Mouse (Mus musculus) gastrocnemius, postnatal 14 days (tissue): ENCODE data around the gene Plp1. TPM values are rescaled to one million over a fixed set of nuclear protein-coding genes. Genes with fewer than 3 reads are reported as not detected.

Experiments
- DNase-seq: peaks from one replicate; pipeline ENCODE4 v3.0.0; 2021; ENCODE audit warnings: mixed read lengths
- intact Hi-C: fragments of 180-260 bp; cut with DNase I; formaldehyde crosslinking; loops from one replicate; pipeline ENCODE4 v1.15.1; 2025; ENCODE audit warnings: low total_unique reads
- long read RNA-seq, 2 experiments: library from polyadenylated mRNA; stranded (forward); transcript quantifications; one replicate each; pipeline ENCODE4 v2.0.0; 2021
- total RNA-seq, 2 experiments: library from RNA; stranded (reverse); gene quantifications; 2 replicates each; pipeline ENCODE4 v1.2.3; 2021

The Plp1 gene
- total RNA-seq, result 10 to 100 TPM in 1 of 2 experiments, 1 to 10 TPM in 1; 5.6 to 14.5 TPM
- long read RNA-seq, experiment 1, full-length matches to known transcripts, result 1 of 2 reads
- long read RNA-seq, experiment 1, partial matches to known transcripts, result 0 of 2 reads
- long read RNA-seq, experiment 1, other reads (novel, unspliced or antisense), result 1 of 2 reads
- long read RNA-seq, experiment 2, transcript Plp1-202 (7 exons, 2,540 nt), result major isoform, 5 of 6 reads
- long read RNA-seq, experiment 2, partial matches to known transcripts, result 0 of 6 reads
- long read RNA-seq, experiment 2, other reads (novel, unspliced or antisense), result 1 of 6 reads

DNA sequence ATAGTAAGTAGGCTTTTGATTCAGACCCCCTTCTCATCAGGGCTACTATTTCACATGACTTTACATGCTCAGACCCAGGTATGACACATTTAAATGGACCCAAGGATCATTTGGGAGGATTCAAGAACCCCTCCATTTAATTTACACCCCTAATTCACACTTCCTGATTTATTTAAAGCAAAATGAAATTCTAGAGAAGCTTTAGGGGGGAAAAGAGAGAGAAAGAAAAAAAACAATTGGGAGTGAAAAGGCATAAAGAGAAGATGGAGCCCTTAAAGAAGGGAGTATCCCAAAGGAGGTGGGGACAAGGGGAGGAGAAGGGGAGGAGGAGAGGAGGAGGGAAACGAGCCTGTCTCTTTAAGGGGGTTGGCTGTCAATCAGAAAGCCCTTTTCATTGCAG lies at the start of gene Plp1:
Plp1 (plus strand) TSS at position 301 of the 400 bp plus-strand sequence.
- intact Hi-C loops, result no loop called here
- no peak for DNase-seq

DNA sequence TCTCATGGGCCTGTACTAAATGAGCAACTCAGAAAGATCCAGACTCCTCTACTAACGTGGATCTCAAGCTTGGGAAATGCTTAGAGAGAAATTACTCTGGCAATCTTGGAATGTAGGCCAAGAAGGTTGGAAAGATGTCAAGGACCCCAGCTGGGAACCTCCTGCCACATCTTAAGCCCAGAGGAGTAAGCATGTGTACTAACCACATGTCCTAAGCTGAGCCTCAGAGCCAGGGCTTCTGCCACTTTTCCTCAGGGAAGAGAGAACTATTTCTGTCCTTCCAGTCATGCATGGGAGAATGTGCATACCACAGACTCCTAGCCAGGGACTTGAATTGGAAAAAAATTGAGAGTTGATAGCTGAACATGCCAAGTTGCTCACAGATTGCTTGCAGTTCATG lies 49.4 kb upstream of the Plp1 start:
- intact Hi-C loops, result no loop called here
- DNase-seq, result no peak

DNA sequence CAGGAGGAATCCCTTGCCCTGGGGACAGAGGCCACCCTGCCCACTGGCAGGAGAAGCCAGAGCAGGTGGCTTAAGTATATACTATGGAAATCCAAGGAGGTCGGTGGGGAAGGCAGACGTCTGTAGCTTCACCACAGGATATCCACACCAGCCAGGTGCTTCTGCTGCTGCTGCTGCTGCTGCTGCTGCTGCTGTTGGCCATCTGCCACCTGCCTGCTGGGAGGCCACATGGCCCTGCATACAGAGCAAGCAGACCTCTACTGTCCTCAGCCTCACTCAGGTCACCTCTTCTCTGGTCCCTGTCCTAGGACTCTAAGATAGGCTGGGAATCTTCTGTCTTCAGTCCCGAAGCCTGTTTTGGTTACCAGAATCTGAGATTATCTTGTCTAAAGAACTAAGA lies 44.4 kb upstream of the Plp1 start:
- no peak for DNase-seq
- intact Hi-C loops, result no loop called here

DNA sequence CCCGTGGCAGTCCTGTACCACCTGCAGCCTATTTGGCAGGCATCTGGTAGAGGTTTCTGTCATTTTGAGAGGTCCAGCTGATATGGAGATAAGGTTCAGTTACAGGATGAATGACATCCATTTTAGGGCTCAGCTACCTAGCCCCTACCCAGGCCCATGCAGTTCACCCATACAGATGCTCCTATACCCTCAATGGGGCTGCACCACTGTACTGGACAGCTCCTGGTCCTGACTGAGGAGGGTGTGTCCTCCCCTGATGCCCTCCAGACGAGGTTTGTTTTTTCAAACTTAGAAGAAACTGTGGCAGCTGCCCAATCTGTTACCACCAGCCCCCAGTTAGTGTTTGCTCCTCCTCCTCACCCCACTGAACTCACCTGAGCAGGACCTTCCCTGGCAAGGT lies 43.2 kb upstream of the Plp1 start:
- DNase-seq, result no peak
- intact Hi-C loops, result no loop called here

DNA sequence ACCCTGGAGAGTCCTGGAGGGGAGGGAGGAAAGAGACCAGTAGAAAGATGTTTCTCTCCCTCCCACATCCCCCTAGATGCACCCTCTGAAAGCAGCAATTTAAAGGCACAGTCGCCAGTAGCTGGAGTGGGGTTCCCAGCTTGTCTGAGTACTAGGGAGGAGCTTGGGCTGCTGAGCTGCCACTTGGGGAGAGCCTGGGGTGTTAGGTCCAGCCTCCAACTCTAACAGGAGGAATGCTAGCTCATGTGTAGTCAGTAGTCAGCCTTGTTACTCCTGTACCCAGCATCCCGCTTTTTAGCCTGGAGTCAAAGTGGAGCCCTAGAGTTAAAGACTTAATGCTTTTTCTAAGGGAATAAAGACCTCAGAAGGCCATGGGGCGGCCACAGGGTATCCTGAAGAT lies 42.4 kb upstream of the Plp1 start, which contains the start of gene Glra4:
Glra4 (minus strand) TSS at position 101 of the 400 bp plus-strand sequence.
- DNase-seq, result no peak
- intact Hi-C loops, result no loop called here

DNA sequence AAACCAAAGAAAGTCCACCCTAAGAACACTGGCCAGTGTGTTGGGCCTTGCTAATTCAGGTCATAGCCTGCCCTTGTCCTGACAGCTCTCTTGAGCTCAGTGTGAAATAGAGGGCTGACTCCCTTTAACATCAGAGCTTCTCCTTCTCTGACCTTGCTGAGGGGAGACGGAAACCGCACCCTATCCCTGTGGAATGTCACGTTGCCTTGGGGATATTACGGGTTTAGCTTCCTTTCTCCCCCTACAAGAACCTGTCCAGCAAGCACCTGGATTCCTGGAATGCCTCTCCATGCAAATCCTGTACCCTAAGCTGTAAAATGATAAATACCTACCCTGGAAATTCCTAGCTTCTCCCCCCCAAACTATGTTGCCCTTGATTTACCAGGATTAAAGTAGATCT lies 33.0 kb upstream of the Plp1 start:
- no peak for DNase-seq
- intact Hi-C loops, result no loop called here

DNA sequence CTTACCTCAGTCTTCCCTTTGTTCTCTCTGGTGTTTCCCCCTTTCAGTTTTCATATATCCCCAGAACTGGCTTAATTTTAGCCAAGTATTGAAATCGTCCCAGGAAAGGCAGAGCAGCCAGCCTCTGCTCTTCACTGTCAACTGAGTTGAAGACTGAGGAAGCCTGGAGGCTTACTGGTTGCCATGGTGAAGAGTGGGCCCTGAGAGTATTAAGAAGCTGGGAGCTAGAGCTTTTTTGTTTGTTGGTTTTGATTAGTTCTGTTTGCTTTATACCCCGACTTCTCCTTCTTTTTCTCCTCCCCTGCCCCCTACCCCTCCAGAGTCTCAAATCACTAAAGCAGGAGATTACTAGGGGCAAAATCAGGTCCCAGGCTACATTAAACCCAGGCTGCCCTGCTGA lies 25.2 kb upstream of the Plp1 start:
- intact Hi-C loops, result no loop called here
- no peak for DNase-seq

DNA sequence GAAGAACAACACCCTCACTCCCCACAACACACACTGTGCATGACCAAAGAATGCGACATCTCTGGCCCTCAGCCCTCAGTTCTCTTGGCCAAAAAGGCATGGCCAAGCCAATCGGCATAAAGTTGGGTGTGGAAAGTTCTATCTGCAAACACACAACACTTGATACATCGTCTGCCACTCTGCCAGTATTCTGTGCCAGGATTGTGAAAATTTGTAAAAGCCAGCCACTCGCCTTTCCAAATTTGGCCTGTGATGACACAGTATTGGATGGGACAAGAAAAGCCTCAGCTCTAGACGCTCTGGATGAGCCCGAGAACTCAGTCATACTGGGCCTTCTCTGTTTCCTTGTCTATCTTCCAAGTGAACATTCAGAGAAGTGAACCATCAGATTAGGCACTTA lies 2.7 kb upstream of the Plp1 start:
- no peak for DNase-seq
- intact Hi-C loops, result no loop called here

DNA sequence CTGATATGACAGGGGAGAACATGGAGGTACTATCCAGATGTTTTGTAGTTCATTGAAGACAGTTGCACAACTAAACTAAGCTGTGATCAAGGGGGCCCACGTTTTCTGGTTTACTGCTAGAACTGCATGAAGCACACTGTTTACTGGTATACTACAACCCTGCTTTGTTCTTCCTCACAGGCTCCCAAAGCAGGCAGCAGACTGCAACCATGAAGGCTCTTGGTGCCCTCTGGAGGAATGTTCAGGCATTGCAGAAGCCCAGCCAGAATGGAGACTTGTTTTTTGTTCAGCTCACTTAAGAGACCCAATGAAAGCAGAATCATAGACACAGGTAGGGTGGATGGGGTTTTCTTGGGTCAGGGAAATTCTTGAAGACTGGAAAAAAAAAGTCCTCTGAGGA lies 2.2 kb upstream of the Plp1 start:
- intact Hi-C loops, result no loop called here
- DNase-seq, result peak; percentile 56

DNA sequence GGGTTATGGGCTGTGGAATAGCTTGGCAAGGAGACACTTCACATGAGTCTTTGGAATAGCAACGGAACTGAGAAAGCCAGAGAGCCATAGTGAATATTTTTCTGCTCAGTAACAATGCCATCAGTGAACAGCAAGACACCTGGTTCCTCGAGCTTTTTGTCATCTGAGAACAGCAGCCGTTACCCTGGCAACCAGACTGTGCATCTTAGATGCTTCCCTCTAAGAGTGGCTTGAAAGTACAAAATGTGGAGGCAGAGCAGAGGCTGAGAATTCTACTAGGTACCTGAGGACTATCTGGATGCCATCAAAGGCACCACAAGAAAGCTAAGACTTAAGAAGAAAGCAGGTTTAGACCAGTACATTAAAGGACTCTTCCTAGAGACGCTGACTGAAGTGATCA lies 2.5 kb downstream of the Plp1 start:
- DNase-seq, result no peak
- intact Hi-C loops, result no loop called here

DNA sequence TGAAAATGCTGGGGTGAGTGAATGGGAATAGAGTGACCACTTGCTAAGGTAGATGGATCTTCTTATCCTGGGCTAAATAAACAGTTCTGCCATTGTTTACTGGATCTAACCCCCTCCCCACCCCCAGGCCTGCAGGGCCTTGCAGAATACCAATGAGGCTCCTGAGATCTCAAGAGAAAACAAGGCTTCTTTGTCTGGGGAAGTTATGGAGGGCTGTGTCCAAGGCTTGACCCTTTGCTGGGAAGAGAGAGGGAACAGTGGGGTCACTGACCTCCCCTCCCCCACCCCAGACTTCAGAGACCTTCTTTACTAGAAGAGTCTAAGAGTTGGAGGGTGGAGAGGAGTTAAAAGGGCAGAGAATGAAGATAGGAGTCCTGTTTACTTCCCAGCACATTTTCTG lies 6.1 kb downstream of the Plp1 start:
- intact Hi-C loops, result no loop called here

DNA sequence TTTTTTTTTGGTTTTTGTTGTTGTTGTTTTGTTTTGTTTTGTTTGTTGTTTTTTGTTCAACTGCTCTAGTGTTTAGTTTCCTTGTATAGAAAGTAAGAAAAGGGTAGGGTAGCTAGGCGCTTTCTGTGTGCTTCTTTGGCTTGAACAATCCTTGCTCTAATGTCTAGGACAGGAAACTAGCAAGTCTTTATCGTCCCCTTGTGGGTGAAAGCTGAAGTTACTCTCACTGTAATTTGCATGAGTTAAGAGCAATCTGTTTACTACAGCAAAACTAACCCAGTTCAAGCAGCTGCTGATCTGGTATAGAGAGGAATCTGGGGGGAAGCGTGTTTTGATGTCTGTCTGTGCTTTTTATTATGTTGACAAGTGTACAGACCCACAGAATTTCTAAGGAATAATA lies 27.8 kb downstream of the Plp1 start:
- intact Hi-C loops, result no loop called here
- DNase-seq, result no peak

More for the DNA sequence above, 6.1 kb downstream of the Plp1 start:
- DNase-seq, result no peak

DNA sequence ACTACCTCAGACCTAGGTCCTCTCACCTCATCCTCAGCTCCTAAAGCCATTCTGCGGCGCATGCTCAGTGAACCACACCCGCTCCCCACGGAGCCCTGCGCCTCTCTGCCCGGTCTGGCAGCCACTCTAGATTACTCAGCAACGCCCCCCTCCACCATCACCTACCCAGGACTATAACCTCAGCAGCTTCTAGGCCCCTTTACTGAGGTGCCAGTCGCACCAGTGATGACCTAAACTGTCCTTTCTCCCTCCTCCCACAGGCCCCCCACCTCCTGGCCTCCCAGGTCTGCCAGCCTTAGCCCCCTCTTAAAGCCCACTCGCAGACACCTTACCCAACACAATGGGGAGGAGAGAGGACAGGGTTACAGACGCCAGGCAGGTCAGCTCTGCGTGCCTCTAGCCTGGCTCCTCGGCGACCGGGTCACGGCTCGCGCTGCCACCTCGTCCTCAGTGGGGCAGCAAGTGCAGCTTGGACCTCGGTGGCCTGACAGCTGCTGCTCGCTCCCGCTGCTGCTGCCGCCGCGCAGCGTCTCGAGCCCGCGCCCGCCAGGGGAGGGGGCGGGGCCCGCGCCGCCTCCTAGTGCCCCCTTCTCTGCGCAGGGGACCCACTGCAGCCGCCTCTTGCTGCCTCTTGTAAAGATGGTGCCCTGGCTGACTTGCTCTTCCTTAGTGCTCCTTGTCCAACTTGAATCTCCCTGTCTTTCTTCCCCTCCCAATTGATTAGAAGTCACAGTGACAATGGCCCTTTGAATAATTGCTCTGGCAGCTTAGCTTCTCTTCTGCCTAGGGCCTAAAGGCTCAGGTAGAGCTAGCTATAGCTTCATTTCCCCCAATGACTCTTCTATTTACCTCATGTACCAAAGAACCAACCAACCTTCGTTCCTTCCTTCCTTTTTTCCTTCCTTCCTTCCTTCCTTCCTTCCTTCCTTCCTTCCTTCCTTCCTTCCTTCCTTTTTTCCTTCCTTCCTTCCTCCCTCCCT lies 45.9 kb downstream of the Plp1 start, which contains the start of gene Rab9b:
Rab9b (minus strand) TSS at position 695 of the 980 bp plus-strand sequence.
- DNase-seq, result no peak
- intact Hi-C loops, result no loop called here

Other genes with a start within 250 kb of the Plp1 start
- gene Tceal3, start 231.8 kb upstream of the Plp1 start, total RNA-seq, result 1 to 10 TPM; 2.1 to 2.3 TPM
- gene Tceal1, start 114.7 kb upstream of the Plp1 start, total RNA-seq, result 1 to 10 TPM; 2.6 to 2.8 TPM
- 100 to 1,000 TPM; 149 to 161 TPM for gene Morf4l2, start 79.0 kb upstream of the Plp1 start, total RNA-seq
- not detected for gene Glra4, start 42.5 kb upstream of the Plp1 start, total RNA-seq
- under 1 TPM; 0.13 to 0.16 TPM for gene Rab9b, start 46.1 kb downstream of the Plp1 start, total RNA-seq
- gene H2bfm, start 104.7 kb downstream of the Plp1 start, total RNA-seq, result not detected
- gene Tmsb15b2, start 152.8 kb downstream of the Plp1 start, total RNA-seq, result 1 to 10 TPM; 7.3 to 9.3 TPM
- gene Tmsb15l, start 154.2 kb downstream of the Plp1 start, total RNA-seq, result under 1 TPM in 1 of 2 experiments, not detected in 1; 0.94 TPM
- gene Tmsb15b1, start 154.2 kb downstream of the Plp1 start, total RNA-seq, result 1 to 10 TPM; 1.8 to 4.9 TPM
- gene Zcchc18, start 170.5 kb downstream of the Plp1 start, total RNA-seq, result under 1 TPM in 1 of 2 experiments, not detected in 1; 0.16 TPM
- gene Slc25a53, start 215.6 kb downstream of the Plp1 start, total RNA-seq, result 1 to 10 TPM; 2.9 to 4.2 TPM
- gene Fam199x, start 226.9 kb downstream of the Plp1 start, total RNA-seq, result 1 to 10 TPM; 3.6 to 3.7 TPM